ENCODE assay signal across 15 mouse cellular contexts in the genomic region with DNA sequence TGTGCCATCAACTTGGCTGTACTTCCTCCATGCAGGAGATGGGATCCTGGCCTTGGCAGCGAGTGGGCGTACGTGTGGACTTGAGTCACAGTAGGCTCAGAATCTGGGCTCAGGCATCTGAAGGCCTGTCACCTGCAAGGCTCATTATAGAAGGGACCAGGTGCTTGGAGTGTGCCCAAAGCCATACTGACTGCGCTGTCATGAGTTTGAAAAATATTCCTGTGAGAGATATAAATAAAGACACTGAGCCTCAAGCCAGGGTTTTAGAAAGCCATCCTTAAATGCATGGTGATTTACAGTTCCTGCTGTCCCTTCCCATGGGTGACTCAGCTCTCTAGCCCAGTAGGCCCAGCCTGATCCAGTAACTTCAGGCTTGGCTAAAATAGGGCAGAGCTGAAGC. TPM values are rescaled to one million over a fixed set of nuclear protein-coding genes. Genes with fewer than 3 reads are reported as not detected.
DNase-seq lines count a peak whose midpoint lies in the region; ATAC-seq and TF ChIP-seq lines count a peak whose summit lies in the region.
"Had no signal": no experiment of that assay in that cellular context is flagged by ENCODE, and none has a peak within 500 bp of the region (broad histone marks: within the 10 kb centered on the region; RNA-seq: fewer than 3 reads in every experiment).

No protein-coding gene starts in this region.

- H3K79me2 ChIP-seq in heart, adult 2 months (replicated peaks; ENCODE audit: control insufficient read depth, insufficient read depth, low read length): no peaks in the 10 kb centered on the region

- intact Hi-C loops in heart, adult 2 months (cut with DNase I): no loop called here

- peak overlapping the region; percentile 49; the same call in 1 of the 2 replicates for H3K27ac ChIP-seq in heart, embryonic 10.5 days
- H3K27ac ChIP-seq in heart, adult 2 months: no peak overlapping the region
- peak overlapping the region; percentile 32; the same call in 1 of the 2 replicates for H3K27ac ChIP-seq in embryonic fibroblast, embryonic 13.5 days (ENCODE audit: insufficient read depth, low read length)
- H3K27ac ChIP-seq in midbrain, embryonic 13.5 days: no peak overlapping the region
- no peak overlapping the region for H3K27ac ChIP-seq in hindbrain, embryonic 11.5 days (ENCODE audit: low read depth, low read length)

- no peak overlapping the region for H3K4me2 ChIP-seq in midbrain, embryonic 13.5 days (replicated peaks)
- no peak overlapping the region for H3K4me2 ChIP-seq in hindbrain, embryonic 11.5 days (replicated peaks; ENCODE audit: low read depth, low read length)

- 87% methylated on average over 4 of the region's 4 CpGs for WGBS in heart, embryonic 10.5 days
- WGBS in heart, adult 2 months: 86% methylated on average over 4 of the region's 4 CpGs
- WGBS in midbrain, embryonic 13.5 days: 92% methylated on average over 4 of the region's 4 CpGs
- WGBS in hindbrain, embryonic 11.5 days: 91% methylated on average over 4 of the region's 4 CpGs

- H3K27me3 ChIP-seq in heart, embryonic 10.5 days (ENCODE audit: insufficient read depth, poor library complexity, severe bottlenecking): no peaks in the 10 kb centered on the region
- H3K27me3 ChIP-seq in heart, adult 2 months (ENCODE audit: control insufficient read depth, insufficient read depth, low read length): no peaks in the 10 kb centered on the region
- no peaks in the 10 kb centered on the region for H3K27me3 ChIP-seq in midbrain, embryonic 13.5 days
- H3K27me3 ChIP-seq in hindbrain, embryonic 11.5 days (ENCODE audit: control insufficient read depth, insufficient read depth, low read length): no peaks in the 10 kb centered on the region
- H3K27me3 ChIP-seq: CH12.LX had no signal

- TF ChIP-seq EP300 in heart, adult 2 months (IDR thresholded peaks at IDR 0.05; ENCODE audit: insufficient read depth, low read depth, low read length): no peak

- no peaks in the 10 kb centered on the region for H3K36me3 ChIP-seq in heart, embryonic 10.5 days
- H3K36me3 ChIP-seq in heart, adult 2 months (ENCODE audit: control insufficient read depth, insufficient read depth, low read length): no peaks in the 10 kb centered on the region
- no peaks in the 10 kb centered on the region for H3K36me3 ChIP-seq in midbrain, embryonic 13.5 days
- no peaks in the 10 kb centered on the region for H3K36me3 ChIP-seq in hindbrain, embryonic 11.5 days (ENCODE audit: control insufficient read depth, insufficient read depth, low read length)

- no peak overlapping the region for H3K4me3 ChIP-seq in heart, embryonic 10.5 days
- H3K4me3 ChIP-seq in heart, adult 2 months: no peak overlapping the region
- H3K4me3 ChIP-seq in embryonic fibroblast, embryonic 13.5 days (ENCODE audit: insufficient read depth, low read length): no peak overlapping the region
- no peak overlapping the region for H3K4me3 ChIP-seq in midbrain, embryonic 13.5 days (replicated peaks)
- H3K4me3 ChIP-seq in hindbrain, embryonic 11.5 days (ENCODE audit: low read depth, low read length): no peak overlapping the region

- peaks cover 58% of the 10 kb centered on the region for H3K4me1 ChIP-seq in heart, embryonic 10.5 days
- peaks cover 10% of the 10 kb centered on the region for H3K4me1 ChIP-seq in heart, adult 2 months (ENCODE audit: control insufficient read depth, insufficient read depth, low read length)
- H3K4me1 ChIP-seq in embryonic fibroblast, embryonic 13.5 days (ENCODE audit: control insufficient read depth, insufficient read depth, low read length): peaks cover 10% of the 10 kb centered on the region; the same call in 1 of the 2 replicates
- peaks cover 12% of the 10 kb centered on the region for H3K4me1 ChIP-seq in midbrain, embryonic 13.5 days (replicated peaks)
- no peaks in the 10 kb centered on the region for H3K4me1 ChIP-seq in hindbrain, embryonic 11.5 days (replicated peaks; ENCODE audit: control insufficient read depth, insufficient read depth, low read length)

- H3K9ac ChIP-seq in heart, adult 2 months (ENCODE audit: low read depth, low read length): no peak overlapping the region
- H3K9ac ChIP-seq in midbrain, embryonic 13.5 days (replicated peaks): no peak overlapping the region
- H3K9ac ChIP-seq in hindbrain, embryonic 11.5 days (ENCODE audit: low read depth, low read length): no peak overlapping the region

- ATAC-seq in midbrain, embryonic 13.5 days: no peak
- no peak for ATAC-seq in hindbrain, embryonic 11.5 days (ENCODE audit: low FRiP score)

- no peaks in the 10 kb centered on the region for H3K9me3 ChIP-seq in heart, embryonic 10.5 days
- H3K9me3 ChIP-seq in midbrain, embryonic 13.5 days: no peaks in the 10 kb centered on the region
- no peaks in the 10 kb centered on the region for H3K9me3 ChIP-seq in hindbrain, embryonic 11.5 days (ENCODE audit: control insufficient read depth, low read length)

- TF ChIP-seq POLR2A in heart, adult 2 months (IDR thresholded peaks at IDR 0.05; ENCODE audit: insufficient read depth, low read depth, low read length): no peak
- no peak for TF ChIP-seq POLR2A in embryonic fibroblast, embryonic 13.5 days (IDR thresholded peaks at IDR 0.05; ENCODE audit: low read depth, low read length)

- TF ChIP-seq CTCF in heart, adult 2 months (IDR thresholded peaks at IDR 0.05): no peak
- no peak for TF ChIP-seq CTCF in embryonic fibroblast, embryonic 13.5 days (IDR thresholded peaks at IDR 0.05; ENCODE audit: borderline replicate concordance, insufficient read depth, low read length)

- no peak for DNase-seq in heart, embryonic 10.5 days (ENCODE audit: low spot score)
- no peak for DNase-seq in heart, adult 2 months
- DNase-seq in cerebellum, adult 11 months: peak; percentile 64
- DNase-seq in right cerebral cortex, adult 2 months (ENCODE audit: low spot score in 2 of 2): peak; percentile 52 to 65
- DNase-seq in thymus, postnatal 4 days: no peak
- DNase-seq in hindbrain, embryonic 11.5 days (ENCODE audit: low spot score): no peak
- DNase-seq: heart, postnatal 36 days; kidney, adult 9 months; midbrain, embryonic 14.5 days had no signal

RNA-seq across cellular contexts. Expression of a gene that starts 49.3 kb away (rescaled TPM):
- polyA plus RNA-seq in heart, embryonic 10.5 days (2016; fragmentation: Nextera tagmentation; extraction: Ambion mirVana): not detected in 2 replicates
- total RNA-seq in heart, adult 2 months (2021): not detected
- 1.1 and 2.4 TPM in 2 replicates for polyA plus RNA-seq in heart, adult 2 months (2012; rRNA removed)
- polyA plus RNA-seq in embryonic fibroblast, embryonic 13.5 days (2011; ENCODE audit: insufficient read length, low read depth, missing spikeins): not detected in 2 replicates
- polyA plus RNA-seq in midbrain, embryonic 13.5 days (2015; fragmentation: Nextera tagmentation; extraction: Ambion mirVana): not detected in 2 replicates
- not detected in 2 replicates for polyA plus RNA-seq in hindbrain, embryonic 11.5 days (2014; fragmentation: Nextera tagmentation; extraction: Ambion mirVana)
- total RNA-seq: CH12.LX; heart, postnatal 36 days; left cerebral cortex, adult 8-10 months had no signal
- polyA plus RNA-seq: embryonic facial prominence, embryonic 14.5 days; lung, embryonic 16.5 days; midbrain, embryonic 14.5 days had no signal

Comparison
In these comparisons a context has a peak if more than half of its experiments do, and no peak if none do; other contexts are left out.
1. H3K27ac ChIP-seq: peak in heart, embryonic 10.5 days (single experiment) and embryonic fibroblast, embryonic 13.5 days (single experiment); none in heart, adult 2 months (single experiment), midbrain, embryonic 13.5 days (single experiment) and hindbrain, embryonic 11.5 days (single experiment).
2. DNase-seq: peak in cerebellum, adult 11 months (single experiment) and right cerebral cortex, adult 2 months (2 of 2); none in heart, embryonic 10.5 days (single experiment), heart, adult 2 months (0 of 2), thymus, postnatal 4 days (single experiment) and hindbrain, embryonic 11.5 days (single experiment).